Mouse (Mus musculus): ENCODE measurements around the gene Gsta3. TPM values are rescaled to one million over a fixed set of nuclear protein-coding genes. Genes with fewer than 3 reads are reported as not detected.
"Not testable (repeated sequence)": the region's sequence is repeated elsewhere in the genome, so short reads cannot be mapped to it uniquely, and the experiment has no call there.

Gsta3 gene
- 0.89 and 0.96 TPM in 2 replicates for polyA plus RNA-seq (2015; fragmentation: Nextera tagmentation; extraction: Ambion mirVana)

DNA sequence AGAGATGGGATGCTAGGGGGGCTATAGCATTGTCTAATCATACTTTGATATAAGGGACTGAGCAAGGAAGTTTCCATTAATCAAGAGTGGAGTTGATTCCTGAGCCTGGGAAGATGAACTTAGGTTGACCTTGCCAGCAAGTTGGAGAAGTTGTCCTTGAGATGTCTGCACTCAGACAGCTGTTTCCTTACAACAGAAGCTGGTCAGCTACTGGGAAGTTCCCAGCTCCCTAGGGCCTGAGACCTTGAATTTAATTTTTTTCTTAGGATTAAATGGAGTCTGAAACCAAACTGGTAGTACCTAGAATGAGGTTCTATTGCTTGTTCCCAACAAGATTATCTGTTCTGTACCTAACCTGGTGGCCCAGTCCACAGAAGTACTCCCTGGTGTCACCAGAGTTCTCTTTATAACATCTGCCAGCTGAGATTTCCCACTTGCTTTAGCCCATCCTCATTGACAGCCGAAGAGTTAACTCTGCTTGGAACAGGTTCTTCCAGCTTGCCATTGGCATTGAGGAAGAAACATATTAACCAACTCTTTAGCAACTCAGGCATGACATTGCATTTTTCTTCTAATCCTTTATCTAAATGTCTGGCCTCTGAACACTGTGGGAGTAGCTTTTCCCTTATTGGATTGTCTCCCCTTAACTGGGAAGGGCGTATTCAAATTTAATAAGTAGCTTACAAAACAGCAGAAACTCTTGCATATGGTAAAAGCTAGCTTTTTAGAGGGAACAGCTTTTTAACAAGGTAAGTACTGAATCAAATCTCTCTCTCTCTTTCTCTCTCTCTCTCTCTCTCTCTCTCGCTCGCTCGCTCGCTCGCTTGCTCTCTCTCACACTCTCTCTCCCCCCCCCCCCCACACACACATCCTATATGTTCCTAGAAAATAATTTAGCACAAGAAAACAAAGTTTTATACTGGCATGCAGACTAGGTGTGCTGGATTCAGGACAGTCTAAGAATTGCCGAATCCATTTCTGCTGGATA, at the start of gene Gsta3:
Gene Gsta3 (plus strand): TSS at position 679 of the 988 bp plus-strand sequence.
- Histone ChIP-seq H3K4me1 (ENCODE audit: control insufficient read depth, insufficient read depth, low read length) (no peaks in the 10 kb centered on the region), H3K9me3 (replicated peaks; ENCODE audit: control insufficient read depth, low read length) (no peaks in the 10 kb centered on the region), H3K27ac (ENCODE audit: low read length) (no peak within 1 kb of the TSS), H3K4me3 (ENCODE audit: low read length) (no peak within 1 kb of the TSS), H3K4me2 (ENCODE audit: low read depth, low read length) (no peak within 1 kb of the TSS), H3K36me3 (ENCODE audit: control insufficient read depth, insufficient read depth) (no peaks in the 10 kb centered on the region), H3K27me3 (ENCODE audit: control insufficient read depth, insufficient read depth, low read length) (no peaks in the 10 kb centered on the region), H3K9ac (ENCODE audit: low read length) (no peak within 1 kb of the TSS)
- no peak for ATAC-seq (replicated peaks; ENCODE audit: extremely low read depth, insufficient read depth, low FRiP score)
- WGBS = 94% methylated on average over 8 of the region's 8 CpGs

DNA sequence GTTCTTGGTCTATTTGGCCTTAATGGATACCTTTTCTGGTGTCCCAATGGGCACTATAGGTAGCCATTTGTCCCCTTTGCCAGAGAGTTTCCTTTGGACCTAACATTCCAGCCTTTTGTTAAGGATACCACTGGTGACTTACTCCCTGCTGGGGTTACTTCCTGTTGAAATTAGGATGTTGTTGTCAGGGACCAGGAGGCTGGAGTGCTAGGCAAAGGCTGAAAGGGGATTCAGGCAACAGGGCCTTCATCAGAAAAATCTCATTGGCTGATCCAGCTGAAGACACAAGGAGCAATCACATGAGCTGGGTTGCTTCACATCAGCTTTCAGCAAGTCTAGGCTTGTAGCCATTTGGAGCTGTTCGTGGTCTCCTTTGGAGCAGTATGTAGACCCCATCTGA, 34.1 kb upstream of the Gsta3 start:
- Histone ChIP-seq H3K9me3 (replicated peaks; ENCODE audit: control insufficient read depth, low read length) (no peaks in the 10 kb centered on the region), H3K4me2 (ENCODE audit: low read depth, low read length) (no peak overlapping the region), H3K27me3 (ENCODE audit: control insufficient read depth, insufficient read depth, low read length) (no peaks in the 10 kb centered on the region), H3K9ac (ENCODE audit: low read length) (no peak overlapping the region), H3K27ac (ENCODE audit: low read length) (no peak overlapping the region), H3K36me3 (ENCODE audit: control insufficient read depth, insufficient read depth) (no peaks in the 10 kb centered on the region), H3K4me3 (ENCODE audit: low read length) (no peak overlapping the region), H3K4me1 (ENCODE audit: control insufficient read depth, insufficient read depth, low read length) (no peaks in the 10 kb centered on the region)
- WGBS = 84% methylated on average over 1 of the region's 1 CpGs
- ATAC-seq (replicated peaks; ENCODE audit: extremely low read depth, insufficient read depth, low FRiP score) = no peak

DNA sequence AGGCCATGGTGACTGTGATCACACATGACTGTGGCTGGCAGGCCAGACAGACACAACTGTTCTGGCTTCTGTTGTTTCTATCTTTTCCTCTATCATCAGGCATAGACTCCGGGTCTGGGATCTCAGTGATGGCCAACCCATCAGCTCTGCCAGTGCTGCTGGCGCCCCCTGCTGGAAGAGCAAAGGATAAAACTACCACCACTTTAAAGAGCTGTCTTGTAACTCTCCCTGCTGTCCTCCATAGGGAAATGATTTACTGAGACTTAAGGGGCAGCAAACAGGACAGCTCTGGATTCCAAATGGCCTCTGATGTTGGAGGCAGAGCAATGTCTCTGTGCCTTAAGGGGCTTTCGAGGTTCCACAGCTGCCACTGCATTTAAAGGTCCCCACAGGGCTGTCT, 26.9 kb upstream of the Gsta3 start:
- H3K27ac ChIP-seq (ENCODE audit: low read length); H3K4me2 ChIP-seq (ENCODE audit: low read depth, low read length); H3K9ac ChIP-seq (ENCODE audit: low read length); ATAC-seq (replicated peaks; ENCODE audit: extremely low read depth, insufficient read depth, low FRiP score); H3K36me3 ChIP-seq (ENCODE audit: control insufficient read depth, insufficient read depth); H3K27me3 ChIP-seq (ENCODE audit: control insufficient read depth, insufficient read depth, low read length); H3K9me3 ChIP-seq (replicated peaks; ENCODE audit: control insufficient read depth, low read length); H3K4me1 ChIP-seq (ENCODE audit: control insufficient read depth, insufficient read depth, low read length); H3K4me3 ChIP-seq (ENCODE audit: low read length): not testable (repeated sequence)
- WGBS = 31% methylated on average over 2 of the region's 3 CpGs

DNA sequence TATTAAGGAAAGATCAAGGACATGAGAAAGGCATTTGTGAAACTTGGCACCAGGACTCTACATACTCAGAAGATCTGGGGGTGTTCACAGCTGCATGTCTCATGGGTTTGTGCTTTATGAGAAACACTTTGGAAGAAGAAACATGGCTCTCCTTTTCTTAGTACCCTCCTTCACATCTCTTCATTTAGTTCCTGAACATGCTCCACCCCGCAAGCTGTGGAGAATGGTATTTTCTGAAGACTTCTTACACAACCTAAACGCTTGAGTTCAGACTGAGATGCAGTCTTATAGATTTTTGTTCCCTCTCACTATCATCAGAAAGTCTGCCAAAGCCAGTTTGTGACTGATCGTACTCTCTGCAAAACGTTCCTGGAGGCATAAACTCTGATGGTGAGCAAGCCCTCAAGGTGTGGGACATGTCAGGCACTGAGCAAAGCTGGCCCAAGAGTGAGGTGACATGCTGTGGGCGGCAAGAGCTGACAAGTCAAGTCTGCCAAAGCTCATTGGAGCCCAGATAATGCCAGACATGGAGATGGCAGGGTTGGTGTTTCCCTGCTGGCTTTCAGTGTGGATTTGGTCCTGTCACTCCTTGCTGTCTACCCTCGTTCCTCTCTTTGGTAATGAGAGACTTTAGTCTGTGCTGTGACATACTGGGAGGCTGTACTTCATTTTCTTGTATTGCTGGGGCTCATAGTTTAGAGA, 26.2 kb upstream of the Gsta3 start:
- not testable (repeated sequence) for H3K36me3 ChIP-seq (ENCODE audit: control insufficient read depth, insufficient read depth); H3K9me3 ChIP-seq (replicated peaks; ENCODE audit: control insufficient read depth, low read length); H3K4me2 ChIP-seq (ENCODE audit: low read depth, low read length); H3K27ac ChIP-seq (ENCODE audit: low read length); ATAC-seq (replicated peaks; ENCODE audit: extremely low read depth, insufficient read depth, low FRiP score); H3K4me3 ChIP-seq (ENCODE audit: low read length); H3K9ac ChIP-seq (ENCODE audit: low read length); H3K4me1 ChIP-seq (ENCODE audit: control insufficient read depth, insufficient read depth, low read length); H3K27me3 ChIP-seq (ENCODE audit: control insufficient read depth, insufficient read depth, low read length)
- WGBS = 70% methylated on average over 6 of the region's 6 CpGs

DNA sequence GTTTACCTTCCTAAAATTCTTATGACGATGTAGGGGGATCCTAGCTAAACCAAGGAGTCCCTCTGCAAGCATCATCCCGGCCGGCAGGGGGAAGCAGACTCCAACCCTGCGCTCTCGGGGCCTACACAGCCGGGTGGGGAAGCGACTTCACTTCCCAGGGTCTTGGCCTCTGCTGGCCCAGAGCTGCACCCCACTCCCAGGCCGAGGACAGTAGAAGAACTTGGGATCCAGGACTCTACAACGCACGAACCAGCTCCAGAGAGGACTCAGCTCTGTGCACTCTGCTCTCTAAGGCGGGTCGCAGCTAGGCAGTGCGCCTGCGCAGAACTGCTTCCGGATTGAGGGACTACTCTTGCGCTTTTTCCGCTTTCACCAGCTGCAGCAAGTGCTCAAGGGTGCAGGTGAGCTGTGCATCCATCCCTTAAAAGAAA, 21.9 kb upstream of the Gsta3 start, which contains the start of gene Tmem14a:
Gene Tmem14a (plus strand): TSS at position 87 of the 431 bp plus-strand sequence.
- Histone ChIP-seq H3K4me2 (ENCODE audit: low read depth, low read length) (peak within 1 kb of the TSS; percentile 79), H3K9ac (ENCODE audit: low read length) (peak within 1 kb of the TSS; percentile 95), H3K27me3 (ENCODE audit: control insufficient read depth, insufficient read depth, low read length) (no peaks in the 10 kb centered on the region), H3K36me3 (ENCODE audit: control insufficient read depth, insufficient read depth) (no peaks in the 10 kb centered on the region), H3K4me1 (ENCODE audit: control insufficient read depth, insufficient read depth, low read length) (peaks cover 6% of the 10 kb centered on the region), H3K9me3 (replicated peaks; ENCODE audit: control insufficient read depth, low read length) (no peaks in the 10 kb centered on the region), H3K4me3 (ENCODE audit: low read length) (peak within 1 kb of the TSS; percentile 79), H3K27ac (ENCODE audit: low read length) (peak within 1 kb of the TSS; percentile 83)
- peak; percentile 89 for ATAC-seq (replicated peaks; ENCODE audit: extremely low read depth, insufficient read depth, low FRiP score)
- 0% methylated on average over 17 of the region's 17 CpGs for WGBS

DNA sequence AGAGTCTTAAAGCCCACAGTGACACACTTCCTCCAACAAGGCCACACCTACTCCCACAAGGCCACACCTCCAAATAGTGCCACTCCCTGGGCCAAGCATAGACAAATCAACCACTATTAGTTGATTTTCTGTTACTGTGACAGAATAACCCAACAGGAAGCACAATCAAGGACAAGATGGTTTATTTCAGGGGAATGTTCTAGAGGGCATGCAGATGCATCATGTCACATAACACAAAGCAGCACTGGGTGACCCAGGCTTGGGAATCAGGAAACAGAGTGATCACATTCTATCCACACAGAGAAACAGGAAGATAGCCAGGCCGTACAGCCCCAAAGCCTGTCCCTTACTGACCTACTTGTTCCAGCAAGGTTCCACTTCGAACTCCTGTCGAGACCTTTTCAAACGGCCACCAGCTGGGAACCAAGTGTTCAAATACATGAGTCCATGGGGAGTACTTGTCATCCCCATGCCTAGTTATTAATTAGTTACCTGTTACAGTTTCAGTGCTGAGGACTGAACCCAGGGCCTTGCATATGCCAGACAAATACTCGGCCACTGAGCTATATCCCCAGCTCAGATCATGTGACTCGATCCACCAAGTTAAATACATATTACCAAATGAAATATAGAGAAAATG, 12.5 kb upstream of the Gsta3 start:
- ATAC-seq (replicated peaks; ENCODE audit: extremely low read depth, insufficient read depth, low FRiP score) = no peak
- H3K27ac ChIP-seq (ENCODE audit: low read length) = no peak overlapping the region
- no peaks in the 10 kb centered on the region for H3K27me3 ChIP-seq (ENCODE audit: control insufficient read depth, insufficient read depth, low read length)
- no peaks in the 10 kb centered on the region for H3K4me1 ChIP-seq (ENCODE audit: control insufficient read depth, insufficient read depth, low read length)
- no peaks in the 10 kb centered on the region for H3K36me3 ChIP-seq (ENCODE audit: control insufficient read depth, insufficient read depth)
- no peak overlapping the region for H3K4me2 ChIP-seq (ENCODE audit: low read depth, low read length)
- 86% methylated on average over 6 of the region's 6 CpGs for WGBS
- no peaks in the 10 kb centered on the region for H3K9me3 ChIP-seq (replicated peaks; ENCODE audit: control insufficient read depth, low read length)
- H3K4me3 ChIP-seq (ENCODE audit: low read length) = no peak overlapping the region
- H3K9ac ChIP-seq (ENCODE audit: low read length) = no peak overlapping the region

DNA sequence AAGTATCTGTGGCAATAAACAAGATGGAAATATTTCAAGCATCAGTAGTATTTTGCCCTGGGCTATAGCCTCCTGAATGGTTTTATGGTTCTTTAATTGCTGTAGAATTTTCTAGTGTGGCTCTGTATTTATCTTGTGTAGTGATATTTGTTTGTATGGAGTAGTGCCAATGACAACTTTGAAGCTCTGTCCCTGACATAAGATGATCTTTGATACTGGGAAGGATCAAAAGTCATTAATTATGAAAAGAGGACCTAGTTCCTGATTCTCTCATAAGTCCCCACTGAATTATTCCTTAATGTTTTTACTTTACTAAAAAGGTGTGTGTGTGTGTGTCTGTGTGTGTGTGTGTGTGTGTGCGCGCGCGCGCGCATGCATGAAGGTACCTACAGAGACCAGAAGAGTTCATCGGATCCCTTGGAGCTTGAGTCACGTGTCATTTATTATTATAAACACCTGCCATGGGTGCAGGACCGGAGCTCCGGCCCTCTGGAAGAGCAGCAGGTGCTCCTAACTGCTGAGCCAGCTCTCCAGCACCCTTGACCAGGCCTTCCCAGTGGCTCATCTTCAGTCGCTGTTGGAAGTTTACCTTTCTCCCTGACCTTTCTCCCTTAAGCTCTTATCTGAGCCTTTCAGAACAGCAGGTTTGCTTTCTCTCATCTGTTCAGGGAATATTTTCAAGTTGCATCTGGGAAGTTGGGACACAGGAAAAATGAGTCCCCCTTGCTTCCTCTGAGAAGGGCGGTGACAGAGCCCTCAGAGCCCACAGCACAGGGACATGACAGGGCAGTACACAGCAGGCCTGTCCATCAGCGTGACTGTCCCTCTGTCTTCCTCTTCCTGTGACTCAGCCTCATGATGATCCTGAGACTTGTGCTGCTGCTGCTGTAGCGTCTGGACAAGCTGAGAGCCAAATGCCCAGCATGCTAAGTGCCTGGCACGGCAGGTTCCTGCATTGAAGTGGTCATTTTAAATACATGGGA, 11.4 kb upstream of the Gsta3 start:
- not testable (repeated sequence) for H3K9ac ChIP-seq (ENCODE audit: low read length); H3K36me3 ChIP-seq (ENCODE audit: control insufficient read depth, insufficient read depth); H3K4me2 ChIP-seq (ENCODE audit: low read depth, low read length); H3K4me1 ChIP-seq (ENCODE audit: control insufficient read depth, insufficient read depth, low read length); ATAC-seq (replicated peaks; ENCODE audit: extremely low read depth, insufficient read depth, low FRiP score); H3K9me3 ChIP-seq (replicated peaks; ENCODE audit: control insufficient read depth, low read length); H3K27me3 ChIP-seq (ENCODE audit: control insufficient read depth, insufficient read depth, low read length); H3K4me3 ChIP-seq (ENCODE audit: low read length); H3K27ac ChIP-seq (ENCODE audit: low read length)
- 84% methylated on average over 15 of the region's 15 CpGs for WGBS

DNA sequence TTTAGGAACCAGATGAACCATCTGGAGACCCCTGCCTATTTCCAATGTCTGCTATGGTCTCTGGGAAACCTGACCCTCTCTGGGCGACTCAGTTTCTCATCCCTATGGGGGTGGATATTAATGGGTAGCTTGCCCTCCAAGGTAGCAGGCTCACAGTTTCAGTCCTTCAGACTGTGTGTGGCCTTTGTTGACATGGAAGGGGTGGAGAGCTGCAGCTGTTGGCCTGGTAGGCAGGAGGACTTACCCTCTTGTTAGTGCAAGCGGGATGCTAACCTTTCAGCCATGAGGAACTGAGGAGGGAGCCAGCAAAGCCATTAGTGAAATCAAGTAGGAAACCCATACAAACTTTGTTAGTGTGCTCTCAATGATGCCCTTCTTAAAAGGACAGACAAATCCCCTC, 10.0 kb upstream of the Gsta3 start:
- Histone ChIP-seq H3K4me1 (ENCODE audit: control insufficient read depth, insufficient read depth, low read length) (no peaks in the 10 kb centered on the region), H3K27ac (ENCODE audit: low read length) (no peak overlapping the region), H3K4me3 (ENCODE audit: low read length) (no peak overlapping the region), H3K36me3 (ENCODE audit: control insufficient read depth, insufficient read depth) (no peaks in the 10 kb centered on the region), H3K9ac (ENCODE audit: low read length) (no peak overlapping the region), H3K9me3 (replicated peaks; ENCODE audit: control insufficient read depth, low read length) (no peaks in the 10 kb centered on the region), H3K27me3 (ENCODE audit: control insufficient read depth, insufficient read depth, low read length) (no peaks in the 10 kb centered on the region), H3K4me2 (ENCODE audit: low read depth, low read length) (no peak overlapping the region)
- 76% methylated on average over 2 of the region's 2 CpGs for WGBS
- no peak for ATAC-seq (replicated peaks; ENCODE audit: extremely low read depth, insufficient read depth, low FRiP score)
